Mouse (Mus musculus): Measurements from ENCODE around the gene Snx7.

GRCm38 (mm10) chr3:117861977-117862434 lies 6.7 kb downstream of the Snx7 start:
- TF ChIP-seq CTCF (conservative IDR thresholded peaks at IDR 0.05; ENCODE audit: insufficient read depth, insufficient read length, low read depth, low read length), result no peak
- no peak for TF ChIP-seq POLR2A (IDR thresholded peaks at IDR 0.05; ENCODE audit: low read depth, low read length)

All from kidney, adult 2 months (tissue).